Mouse (Mus musculus) small intestine, adult 2 months (tissue): ENCODE measurements at regions not wholly inside any gene's neighbourhood (a gene's known extent, or its start where the extent isn't known, plus 50 kb on each side); places are given as distances from the start of the nearest gene placed in this dataset.

Experiments
- CTCF ChIP-seq: fragments of 200-500 bp; IDR thresholded peaks from 2 replicates; pipeline ENCODE4 v1.5.1; 2012; ENCODE audit warnings: low read depth, mild to moderate bottlenecking, control low read depth, inconsistent platforms, low read length, moderate library complexity, mixed read lengths; ENCODE audit not compliant: insufficient replicate concordance, insufficient read length; ENCODE audit errors: extremely low read depth
- POLR2A ChIP-seq: fragments of 200-500 bp; IDR thresholded peaks from 2 replicates; pipeline ENCODE4 v1.6.1; 2012; ENCODE audit warnings: low read depth, mild to moderate bottlenecking, control low read depth, inconsistent platforms, low read length, moderate library complexity

- TF ChIP-seq CTCF, result no peak
- TF ChIP-seq POLR2A, result no peak
These were observed 92.7 kb downstream of the Dad1 start for GRCm38 (mm10) chr14:54161206-54161605.
